Mouse (Mus musculus): ENCODE measurements around the gene Acp6. TPM values are rescaled to one million over a fixed set of nuclear protein-coding genes. Genes with fewer than 3 reads are reported as not detected.

Acp6 gene
- polyA plus RNA-seq, 1 experiment: 48.4 TPM

DNA sequence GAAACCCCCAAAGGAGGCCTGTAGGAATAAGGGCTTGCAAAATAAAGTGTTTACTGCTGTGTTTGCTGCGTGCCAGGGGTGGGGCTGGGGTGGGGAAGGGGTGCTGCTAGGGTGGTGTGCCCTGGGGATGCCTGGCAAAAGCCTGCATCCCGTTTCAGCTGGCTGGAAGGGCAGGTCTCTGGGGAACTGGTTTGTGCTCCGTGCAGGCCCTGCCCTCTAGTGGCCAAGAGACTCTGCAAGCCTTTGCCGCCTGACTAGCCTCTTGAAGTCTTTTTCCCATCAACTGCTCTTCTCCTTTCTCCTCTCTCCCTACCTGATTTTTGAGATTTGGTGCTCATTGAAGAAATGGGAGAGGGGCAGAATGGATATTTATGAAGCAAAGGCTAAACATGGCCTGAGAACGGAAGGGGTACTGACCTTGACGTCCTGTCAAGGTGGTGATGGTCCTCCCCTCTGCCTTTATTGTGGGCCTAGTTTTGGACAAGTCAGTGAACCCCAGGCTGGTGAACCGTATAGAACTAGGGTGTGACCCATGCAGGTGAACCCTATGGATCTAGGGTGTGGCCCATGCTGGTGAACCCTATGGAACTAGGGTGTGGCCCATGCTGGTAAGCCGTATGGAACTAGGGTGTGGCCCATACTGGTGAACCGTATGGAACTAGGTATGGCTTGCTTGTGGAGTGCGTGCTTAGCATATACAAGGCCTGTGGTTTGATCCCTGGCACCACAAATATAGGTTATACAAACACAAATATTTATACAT is 26.7 kb downstream of the Acp6 start:
- H3K27me3 ChIP-seq (ENCODE audit: control insufficient read depth, insufficient read depth, low read length): no peaks in the 10 kb centered on the region
- 20% methylated on average over 10 of the region's 10 CpGs for WGBS
- TF ChIP-seq CTCF (IDR thresholded peaks at IDR 0.05; ENCODE audit: extremely low read depth, insufficient read length, insufficient replicate concordance, low read depth, low read length) (peak; percentile 95), POLR2A (IDR thresholded peaks at IDR 0.05; ENCODE audit: low read depth, low read length) (no peak)
- no peaks in the 10 kb centered on the region for H3K36me3 ChIP-seq (ENCODE audit: control insufficient read depth, insufficient read depth, low read length)
- peaks cover 9% of the 10 kb centered on the region for H3K4me1 ChIP-seq (ENCODE audit: control insufficient read depth, insufficient read depth, insufficient read length, low read length)
- H3K4me3 ChIP-seq (ENCODE audit: low read depth, low read length): no peak overlapping the region
- no peak overlapping the region for H3K27ac ChIP-seq (ENCODE audit: insufficient read depth, low read depth, low read length)

DNA sequence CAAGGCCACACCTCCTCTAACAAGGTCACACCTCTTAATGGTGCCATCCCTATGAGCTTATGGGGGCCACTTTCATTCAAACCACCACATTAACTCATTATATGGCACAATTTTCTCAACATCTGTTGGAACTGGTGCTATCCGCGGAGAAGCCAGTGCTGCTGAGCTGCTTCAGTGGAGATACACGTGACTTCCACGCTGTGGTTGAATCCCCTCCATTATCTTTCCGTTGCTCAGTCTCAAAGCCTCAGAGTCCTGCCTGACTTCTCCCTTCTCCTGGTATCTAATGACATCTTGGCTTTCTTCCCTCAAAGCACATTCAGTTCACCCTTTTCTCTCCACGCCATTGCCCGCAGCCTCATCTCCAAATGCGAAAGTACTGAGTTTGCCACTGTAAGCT is 38.0 kb downstream of the Acp6 start:
- 62% methylated on average over 8 of the region's 8 CpGs for WGBS
- Histone ChIP-seq H3K4me1 (ENCODE audit: control insufficient read depth, insufficient read depth, insufficient read length, low read length) (peaks cover 10% of the 10 kb centered on the region; the same call in 1 of the 2 replicates), H3K27me3 (ENCODE audit: control insufficient read depth, insufficient read depth, low read length) (no peaks in the 10 kb centered on the region), H3K27ac (ENCODE audit: insufficient read depth, low read depth, low read length) (peak overlapping the region; percentile 68; the same call in 1 of the 2 replicates), H3K4me3 (ENCODE audit: low read depth, low read length) (peak overlapping the region; percentile 50), H3K36me3 (ENCODE audit: control insufficient read depth, insufficient read depth, low read length) (no peaks in the 10 kb centered on the region)
- TF ChIP-seq POLR2A (IDR thresholded peaks at IDR 0.05; ENCODE audit: low read depth, low read length) (no peak), CTCF (IDR thresholded peaks at IDR 0.05; ENCODE audit: extremely low read depth, insufficient read length, insufficient replicate concordance, low read depth, low read length) (no peak)

DNA sequence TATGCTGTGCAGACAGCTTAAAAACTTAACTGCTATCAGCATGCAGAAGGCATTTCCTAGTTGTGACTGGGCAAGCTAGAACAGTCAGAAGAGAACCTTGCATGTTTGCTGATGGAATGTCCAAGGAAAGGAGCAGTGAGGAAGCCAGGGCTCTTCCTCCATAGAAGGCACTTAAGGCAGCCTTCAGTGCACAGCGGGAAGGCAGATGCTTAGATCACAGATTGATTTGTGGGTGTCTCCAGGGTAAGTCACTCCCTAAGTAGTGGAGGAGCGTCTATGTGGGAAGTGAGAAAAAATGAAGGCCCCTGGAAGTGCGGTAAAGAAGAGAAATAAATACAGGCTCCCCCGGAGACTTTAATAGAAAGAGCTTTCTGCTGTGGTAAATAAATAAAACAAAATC is 40.7 kb downstream of the Acp6 start:
- H3K36me3 ChIP-seq (ENCODE audit: control insufficient read depth, insufficient read depth, low read length): no peaks in the 10 kb centered on the region
- WGBS: 57% methylated on average over 4 of the region's 4 CpGs

DNA sequence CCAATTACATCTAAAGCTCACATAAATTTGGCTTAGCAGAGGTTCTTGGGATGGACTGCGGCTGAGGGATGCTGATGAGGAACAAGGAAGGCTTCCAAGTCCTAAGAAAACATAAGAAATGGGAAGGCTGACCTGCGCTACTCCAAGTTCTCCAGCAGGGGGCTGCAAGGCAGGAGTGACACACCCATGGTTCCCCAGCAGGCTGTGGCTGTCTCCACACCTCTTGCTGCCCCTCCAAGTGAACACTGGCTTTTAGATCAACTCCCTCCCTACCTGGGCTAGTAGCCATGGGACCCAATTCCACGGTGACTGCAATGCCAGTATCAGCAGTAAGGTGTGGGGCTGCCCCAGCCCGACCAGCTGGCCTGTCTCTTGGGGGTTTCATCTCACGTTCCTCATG is 43.4 kb downstream of the Acp6 start:
- Histone ChIP-seq H3K27ac (ENCODE audit: insufficient read depth, low read depth, low read length) (no peak overlapping the region), H3K4me1 (ENCODE audit: control insufficient read depth, insufficient read depth, insufficient read length, low read length) (peaks cover 15% of the 10 kb centered on the region), H3K36me3 (ENCODE audit: control insufficient read depth, insufficient read depth, low read length) (peaks cover 12% of the 10 kb centered on the region), H3K4me3 (ENCODE audit: low read depth, low read length) (no peak overlapping the region), H3K27me3 (ENCODE audit: control insufficient read depth, insufficient read depth, low read length) (no peaks in the 10 kb centered on the region)
- TF ChIP-seq CTCF (IDR thresholded peaks at IDR 0.05; ENCODE audit: extremely low read depth, insufficient read length, insufficient replicate concordance, low read depth, low read length) (peak; percentile 88), POLR2A (IDR thresholded peaks at IDR 0.05; ENCODE audit: low read depth, low read length) (no peak)
- 50% methylated on average over 5 of the region's 5 CpGs for WGBS

More for the DNA sequence above, 40.7 kb downstream of the Acp6 start:
- Histone ChIP-seq H3K27ac (ENCODE audit: insufficient read depth, low read depth, low read length) (no peak overlapping the region), H3K27me3 (ENCODE audit: control insufficient read depth, insufficient read depth, low read length) (no peaks in the 10 kb centered on the region), H3K4me3 (ENCODE audit: low read depth, low read length) (no peak overlapping the region), H3K4me1 (ENCODE audit: control insufficient read depth, insufficient read depth, insufficient read length, low read length) (peaks cover 15% of the 10 kb centered on the region)
- TF ChIP-seq POLR2A (IDR thresholded peaks at IDR 0.05; ENCODE audit: low read depth, low read length) (no peak), CTCF (IDR thresholded peaks at IDR 0.05; ENCODE audit: extremely low read depth, insufficient read length, insufficient replicate concordance, low read depth, low read length) (no peak)

GRCm38 (mm10) chr3:97203880-97204279 is 45.3 kb downstream of the Acp6 start:
- peaks cover 21% of the 10 kb centered on the region for H3K36me3 ChIP-seq (ENCODE audit: control insufficient read depth, insufficient read depth, low read length)
- no peaks in the 10 kb centered on the region for H3K27me3 ChIP-seq (ENCODE audit: control insufficient read depth, insufficient read depth, low read length)
- WGBS: 54% methylated on average over 14 of the region's 14 CpGs
- H3K27ac ChIP-seq (ENCODE audit: insufficient read depth, low read depth, low read length): no peak overlapping the region
- H3K4me1 ChIP-seq (ENCODE audit: control insufficient read depth, insufficient read depth, insufficient read length, low read length): peaks cover 16% of the 10 kb centered on the region
- no peak overlapping the region for H3K4me3 ChIP-seq (ENCODE audit: low read depth, low read length)
- TF ChIP-seq POLR2A (IDR thresholded peaks at IDR 0.05; ENCODE audit: low read depth, low read length) (no peak), CTCF (IDR thresholded peaks at IDR 0.05; ENCODE audit: extremely low read depth, insufficient read length, insufficient replicate concordance, low read depth, low read length) (no peak)

DNA sequence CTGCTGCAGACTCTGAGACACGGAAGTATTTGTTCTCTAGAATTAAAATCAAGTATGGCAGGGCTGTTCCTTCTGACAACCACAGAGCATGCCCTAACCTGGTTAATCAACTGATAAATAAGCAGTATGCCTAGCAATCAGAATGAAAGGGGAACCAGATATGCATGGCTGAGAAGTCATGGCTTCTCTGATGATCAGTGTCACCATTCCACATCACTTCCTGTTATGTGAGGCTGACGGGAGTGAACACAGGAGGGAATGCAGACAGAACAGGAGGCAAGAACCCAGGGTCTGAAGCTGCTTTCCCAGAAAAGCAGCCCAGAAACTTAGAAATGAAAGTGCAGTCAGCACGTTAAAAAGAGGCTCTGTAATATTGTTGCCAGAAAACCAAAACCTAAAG is 47.9 kb downstream of the Acp6 start:
- TF ChIP-seq CTCF (IDR thresholded peaks at IDR 0.05; ENCODE audit: extremely low read depth, insufficient read length, insufficient replicate concordance, low read depth, low read length): no peak
- TF ChIP-seq POLR2A (IDR thresholded peaks at IDR 0.05; ENCODE audit: low read depth, low read length): no peak
- H3K36me3 ChIP-seq (ENCODE audit: control insufficient read depth, insufficient read depth, low read length): peaks cover 35% of the 10 kb centered on the region
- no peak overlapping the region for H3K27ac ChIP-seq (ENCODE audit: insufficient read depth, low read depth, low read length)
- WGBS: 68% methylated on average over 3 of the region's 3 CpGs
- peaks cover 7% of the 10 kb centered on the region for H3K4me1 ChIP-seq (ENCODE audit: control insufficient read depth, insufficient read depth, insufficient read length, low read length)
- H3K27me3 ChIP-seq (ENCODE audit: control insufficient read depth, insufficient read depth, low read length): no peaks in the 10 kb centered on the region
- H3K4me3 ChIP-seq (ENCODE audit: low read depth, low read length): no peak overlapping the region

GRCm38 (mm10) chr3:97209351-97209750 is 50.8 kb downstream of the Acp6 start:
- TF ChIP-seq CTCF (IDR thresholded peaks at IDR 0.05; ENCODE audit: extremely low read depth, insufficient read length, insufficient replicate concordance, low read depth, low read length) (no peak), POLR2A (IDR thresholded peaks at IDR 0.05; ENCODE audit: low read depth, low read length) (no peak)
- Histone ChIP-seq H3K4me1 (ENCODE audit: control insufficient read depth, insufficient read depth, insufficient read length, low read length) (peaks cover 5% of the 10 kb centered on the region; the same call in 1 of the 2 replicates), H3K4me3 (ENCODE audit: low read depth, low read length) (no peak overlapping the region), H3K27me3 (ENCODE audit: control insufficient read depth, insufficient read depth, low read length) (no peaks in the 10 kb centered on the region), H3K27ac (ENCODE audit: insufficient read depth, low read depth, low read length) (no peak overlapping the region), H3K36me3 (ENCODE audit: control insufficient read depth, insufficient read depth, low read length) (peaks cover 45% of the 10 kb centered on the region)
- 87% methylated on average over 9 of the region's 9 CpGs for WGBS
